Comparison of ENCODE assay signal across 18 mouse cellular contexts in the genomic region with DNA sequence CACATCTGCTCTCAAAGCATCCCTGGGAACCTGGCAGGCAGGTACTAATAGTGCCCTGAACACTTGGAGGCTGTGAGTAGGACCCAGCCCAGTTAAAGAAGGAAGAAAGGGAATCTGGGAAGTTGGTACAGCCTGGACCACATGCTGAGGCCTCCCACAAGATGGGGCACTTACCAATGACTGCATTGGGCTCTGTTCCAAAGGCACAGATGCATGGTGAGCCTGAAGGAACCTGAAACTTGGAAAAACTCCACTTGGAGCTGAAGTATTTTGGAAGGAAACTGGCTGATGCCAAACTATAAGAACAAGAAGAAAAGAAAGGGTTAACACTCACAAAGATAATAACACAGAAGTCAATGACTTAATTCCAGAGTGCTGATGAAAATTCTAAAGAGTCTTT. TPM values are rescaled to one million over a fixed set of nuclear protein-coding genes. Genes with fewer than 3 reads are reported as not detected.
"Had no signal": no experiment of that assay in that cellular context is flagged by ENCODE, and none has a peak within 500 bp of the region (broad histone marks: within the 10 kb centered on the region; RNA-seq: fewer than 3 reads in every experiment).

No protein-coding gene starts in this region.

- H3K4me3 ChIP-seq: midbrain, embryonic 10.5 days; midbrain, embryonic 12.5 days; myocyte; neural tube, embryonic 13.5 days; neural tube, embryonic 15.5 days had no signal

- H3K27ac ChIP-seq: midbrain, embryonic 10.5 days; midbrain, embryonic 12.5 days; neural tube, embryonic 13.5 days; neural tube, embryonic 15.5 days had no signal

- H3K27me3 ChIP-seq: midbrain, embryonic 12.5 days; neural tube, embryonic 13.5 days; neural tube, embryonic 15.5 days had no signal

- H3K9ac ChIP-seq: lung, embryonic 14.5 days; midbrain, embryonic 12.5 days; neural tube, embryonic 13.5 days; neural tube, embryonic 15.5 days had no signal

- DNase-seq: lung, embryonic 14.5 days; lung, postnatal 10 days; lung, postnatal 4 days; midbrain, embryonic 14.5 days; retina, postnatal 1 day; right cerebral cortex, adult 18-20 months; right cerebral cortex, postnatal 25 days; right cerebral cortex, postnatal 4 days; spleen, adult 18-20 months; thymus, adult 18-20 months; thymus, postnatal 14 days; thymus, postnatal 36 days had no signal

- H3K4me1 ChIP-seq: midbrain, embryonic 10.5 days; midbrain, embryonic 12.5 days; neural tube, embryonic 13.5 days; neural tube, embryonic 15.5 days had no signal

RNA-seq across cellular contexts. Expression of a gene that starts 59.4 kb away (rescaled TPM):
- total RNA-seq: megakaryocyte, adult 5-6 weeks had no signal
